Mouse (Mus musculus) G1E (cell line): ENCODE results near the gene Cd300lf.

Source experiments
- CTCF ChIP-seq: IDR thresholded peaks from 2 replicates; pipeline ENCODE4 v1.5.1; 2012; ENCODE audit warnings: low read depth, low read length, inconsistent platforms, mixed read lengths
- GATA1 ChIP-seq: IDR thresholded peaks from 2 replicates; pipeline ENCODE4 v1.6.1; 2012; ENCODE audit warnings: borderline replicate concordance, low read length, inconsistent platforms, mixed read lengths
- POLR2AphosphoS5 ChIP-seq: IDR thresholded peaks from 2 replicates; pipeline ENCODE4 v1.6.1; 2012; ENCODE audit warnings: low read depth, low read length, inconsistent platforms; ENCODE audit not compliant: insufficient replicate concordance

GRCm38 (mm10) chr11:115066768-115067167, 67.0 kb downstream of the Cd300lf start:
- TF ChIP-seq CTCF (no peak), GATA1 (no peak), POLR2AphosphoS5 (no peak)
